Mouse (Mus musculus): Measurements from ENCODE around the gene Pdgfa.

The Pdgfa gene

GRCm38 (mm10) chr5:138994786-138995720 lies 2.1 kb downstream of the Pdgfa start:
- DNase-seq (ENCODE audit: low read depth, low spot score) = peak; percentile 75

GRCm38 (mm10) chr5:138994108-138994785 lies 2.9 kb downstream of the Pdgfa start:
- DNase-seq (ENCODE audit: low read depth, low spot score) = peak; percentile 49

DNA sequence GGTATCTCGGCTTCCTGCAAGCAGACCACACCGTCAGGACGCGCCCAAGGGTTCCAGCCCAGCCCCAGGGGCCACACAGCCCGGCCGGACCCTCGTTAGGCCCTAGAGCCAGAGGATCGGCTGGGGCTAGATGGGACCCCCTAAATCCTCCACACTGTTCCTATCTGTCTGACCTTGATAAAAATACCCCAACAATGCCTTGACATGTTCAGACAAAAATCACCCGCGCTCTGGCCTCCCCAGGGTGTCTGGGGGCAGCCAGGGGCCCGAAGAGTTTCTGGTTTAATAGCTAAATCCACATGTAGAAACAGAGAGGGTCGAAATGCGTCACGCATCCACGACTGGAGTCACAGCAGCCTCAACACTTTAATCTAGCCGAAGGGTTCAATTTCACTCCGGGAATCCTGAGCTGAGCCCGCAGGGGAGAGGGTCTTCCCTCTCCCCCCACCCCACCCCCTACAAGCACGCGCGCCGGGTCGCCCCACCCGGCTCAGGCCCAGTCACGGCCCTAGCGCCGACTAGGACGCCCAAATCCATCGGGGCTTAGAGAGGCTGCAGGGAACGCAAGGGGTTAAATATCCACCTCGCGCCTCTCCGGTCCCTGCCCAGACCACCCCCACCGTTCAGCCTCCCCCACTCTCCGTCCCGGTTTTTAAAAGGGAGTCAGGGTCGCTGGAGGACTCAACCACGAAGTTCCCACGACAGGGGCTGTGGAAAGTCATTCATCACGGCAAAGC lies 3.6 kb downstream of the Pdgfa start:
- peak; percentile 25 for DNase-seq (ENCODE audit: low read depth, low spot score)

GRCm38 (mm10) chr5:138992611-138993370 lies 4.4 kb downstream of the Pdgfa start:
- DNase-seq (ENCODE audit: low read depth, low spot score) = peak; percentile 51

GRCm38 (mm10) chr5:138991734-138992133 lies 5.4 kb downstream of the Pdgfa start:
- peak; percentile 97 for DNase-seq (ENCODE audit: low read depth, low spot score)

- peak; percentile 68 for DNase-seq (ENCODE audit: low read depth, low spot score)
Measured at GRCm38 (mm10) chr5:138990659-138991380, 6.3 kb downstream of the Pdgfa start.

- no peak for DNase-seq (ENCODE audit: low read depth, low spot score)
Measured at GRCm38 (mm10) chr5:138989567-138989966, 7.6 kb downstream of the Pdgfa start.

- no peak for DNase-seq (ENCODE audit: low read depth, low spot score)
Measured at GRCm38 (mm10) chr5:138988764-138989163, 8.4 kb downstream of the Pdgfa start.

GRCm38 (mm10) chr5:138987994-138988393 lies 9.2 kb downstream of the Pdgfa start:
- no peak for DNase-seq (ENCODE audit: low read depth, low spot score)

DNA sequence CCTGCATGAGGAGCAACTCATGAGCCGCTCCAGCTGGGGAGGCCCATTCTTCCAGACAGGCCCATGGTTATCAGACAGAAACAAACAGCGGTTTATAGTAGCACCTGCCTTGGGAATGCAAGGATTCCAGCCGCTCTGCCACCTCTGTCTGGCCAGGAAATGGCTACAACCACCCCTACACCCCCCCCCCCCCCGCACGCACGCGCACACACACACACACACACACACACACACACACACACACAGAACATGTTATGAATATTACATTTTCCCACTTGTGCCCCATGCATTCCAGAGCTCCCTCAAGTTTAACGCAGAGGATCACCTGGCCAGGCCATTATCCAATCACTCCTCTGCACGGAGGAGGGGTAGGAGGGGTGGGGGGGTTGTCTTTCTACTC lies 15.2 kb downstream of the Pdgfa start:
- DNase-seq (ENCODE audit: low read depth, low spot score) = no peak

DNA sequence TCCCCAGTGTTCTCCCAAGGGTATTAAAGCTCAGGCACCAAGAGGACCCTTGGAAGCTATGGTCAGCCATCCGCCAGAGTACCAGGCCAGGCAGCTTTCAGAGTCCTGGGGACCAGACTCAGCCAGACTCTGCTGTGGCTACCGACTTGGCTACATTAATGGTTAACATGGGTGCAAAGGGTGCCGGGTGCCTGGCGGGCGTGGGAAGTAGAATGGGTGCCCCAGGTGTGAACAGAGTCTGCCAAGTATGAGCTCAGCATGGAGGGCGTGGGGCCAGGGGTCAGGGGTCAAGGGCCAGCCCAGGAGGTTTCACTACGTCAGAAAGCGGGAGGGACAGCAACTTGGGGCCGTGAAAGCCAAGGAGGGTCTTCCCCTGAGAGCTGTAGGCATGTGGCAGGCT lies 16.6 kb downstream of the Pdgfa start:
- DNase-seq (ENCODE audit: low read depth, low spot score) = no peak

DNA sequence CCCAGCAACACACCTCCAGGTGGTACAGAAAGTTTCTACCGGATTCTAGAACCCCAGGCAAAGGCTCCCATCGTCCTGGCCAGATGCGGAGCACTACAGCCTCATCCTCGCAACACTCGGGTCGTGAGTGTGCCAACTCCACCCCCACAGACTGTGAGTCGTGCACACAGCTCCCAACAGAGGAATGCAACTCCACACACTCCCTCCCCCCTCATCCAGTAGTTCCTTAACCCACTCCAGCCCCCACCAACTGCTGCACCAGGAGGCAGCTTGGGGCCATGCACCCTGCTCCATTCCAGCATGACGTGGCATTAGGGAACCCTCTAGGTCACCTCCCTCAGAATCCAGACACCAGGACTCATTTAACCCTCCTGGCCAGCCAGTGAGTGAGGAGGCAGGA lies 17.3 kb downstream of the Pdgfa start:
- DNase-seq (ENCODE audit: low read depth, low spot score) = no peak

DNA sequence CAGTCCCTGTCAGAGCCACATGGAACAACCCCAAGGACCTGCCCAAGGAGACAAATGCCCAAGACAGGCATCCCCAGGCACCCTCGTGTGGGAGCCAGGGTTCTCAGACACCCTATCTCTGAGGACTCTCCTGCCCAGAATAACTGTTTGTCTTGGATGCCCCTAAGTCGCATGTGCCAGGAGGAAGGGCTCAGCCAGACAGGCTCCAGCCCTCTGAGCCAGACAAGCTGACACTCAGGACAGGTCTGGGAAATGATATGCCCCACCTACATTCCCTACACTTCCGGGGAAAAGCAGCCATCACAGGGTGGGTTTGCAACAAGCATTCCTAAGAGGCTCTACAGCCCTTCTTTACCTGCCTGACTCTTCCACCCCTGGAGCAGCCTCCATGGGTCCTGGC lies 19.4 kb downstream of the Pdgfa start:
- DNase-seq (ENCODE audit: low read depth, low spot score) = peak; percentile 75

GRCm38 (mm10) chr5:138974911-138975485 lies 22.2 kb downstream of the Pdgfa start:
- peak; percentile 77 for DNase-seq (ENCODE audit: low read depth, low spot score)

DNA sequence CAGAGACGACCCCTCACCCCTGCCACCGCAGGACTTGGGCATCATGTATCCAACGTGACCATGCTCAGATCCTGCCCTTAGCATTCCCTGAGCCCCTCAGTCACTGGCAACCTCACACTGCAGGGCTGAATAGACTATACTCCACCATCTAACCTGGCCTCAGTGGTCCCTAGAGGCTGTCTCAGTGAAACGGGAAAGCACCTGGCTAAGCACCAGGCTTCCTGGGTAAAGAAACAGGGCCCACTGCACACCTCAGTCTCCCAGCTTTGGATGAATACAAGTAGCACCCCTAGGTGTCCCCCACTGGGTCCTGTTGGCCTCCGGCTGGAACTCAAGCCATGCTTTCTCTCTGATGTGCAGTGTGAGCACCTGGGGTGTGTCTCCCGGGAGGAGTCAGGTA lies 23.7 kb downstream of the Pdgfa start:
- DNase-seq (ENCODE audit: low read depth, low spot score) = no peak

GRCm38 (mm10) chr5:138971405-138971804 lies 25.8 kb downstream of the Pdgfa start:
- DNase-seq (ENCODE audit: low read depth, low spot score) = no peak

- DNase-seq (ENCODE audit: low read depth, low spot score) = no peak
Measured at GRCm38 (mm10) chr5:138970056-138970490, 27.1 kb downstream of the Pdgfa start.

- no peak for DNase-seq (ENCODE audit: low read depth, low spot score)
Measured at GRCm38 (mm10) chr5:138966033-138966724, 31.0 kb downstream of the Pdgfa start.

- no peak for DNase-seq (ENCODE audit: low read depth, low spot score)
Measured at GRCm38 (mm10) chr5:138965590-138965989, 31.6 kb downstream of the Pdgfa start.

GRCm38 (mm10) chr5:138956427-138956833 lies 40.7 kb downstream of the Pdgfa start:
- no peak for DNase-seq (ENCODE audit: low read depth, low spot score)

All from R1 (cell line).